Mouse (Mus musculus) erythroid progenitor cell, adult 5-6 weeks (primary cell): ENCODE results near the gene Rps27l. TPM values are rescaled to one million over a fixed set of nuclear protein-coding genes. Genes with fewer than 3 reads are reported as not detected.

Source experiments
- ATAC-seq: replicated peaks from 2 replicates; pipeline ENCODE4 v1.8.0; 2016; ENCODE audit warnings: moderate number of reproducible peaks, mild to moderate bottlenecking, moderate TSS enrichment, inconsistent platforms; ENCODE audit not compliant: poor library complexity, low FRiP score, severe bottlenecking
- total RNA-seq, 2 experiments: library from RNA; stranded (forward) in 1 of 2; stranded (reverse) in 1 of 2; fragments of 150-400 nt in 1 of 2; fragments of 186-747, 209-891 nt in 1 of 2; gene quantifications; 2 replicates each; pipeline versions ENCODE4 v1.2.3 to v1.2.4; 2015 to 2017; ENCODE audit warnings: low replicate concordance in 2 of 2

The Rps27l gene
- total RNA-seq, 2 experiments from 2014 or later = 37.9 to 98.9 TPM

DNA sequence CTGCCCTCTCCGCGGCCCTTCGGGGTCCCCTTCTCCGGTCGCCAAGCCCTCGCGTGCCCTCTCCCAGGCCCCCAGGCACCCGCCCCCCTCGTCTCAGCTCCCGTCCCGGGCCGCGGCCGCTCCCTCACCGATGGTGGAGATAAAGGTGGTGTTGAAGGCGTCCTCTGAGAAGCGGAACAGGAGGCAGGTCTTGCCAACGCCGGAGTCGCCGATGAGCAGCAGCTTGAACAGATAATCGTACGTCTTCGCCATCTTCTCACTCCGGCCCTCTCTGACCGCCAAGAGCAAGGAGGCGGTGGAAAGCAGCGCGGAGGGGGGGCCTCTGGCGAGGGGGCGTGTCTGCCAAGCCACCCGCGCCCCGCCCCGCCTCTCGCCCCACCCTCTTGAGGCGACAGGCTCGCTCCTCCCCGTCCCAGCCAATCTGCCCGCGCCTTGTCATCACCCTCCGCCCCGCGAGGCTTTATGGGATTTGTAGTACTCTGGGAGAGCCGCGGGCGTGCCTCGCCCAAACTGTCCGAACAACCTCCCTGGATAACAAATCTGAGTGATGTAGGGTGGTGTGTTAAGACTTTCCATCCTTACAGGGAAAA, 26.4 kb upstream of the Rps27l start, which contains the start of gene Rab8b:
TSS of gene Rab8b (minus strand) at position 306 of the 590 bp plus-strand sequence.
- ATAC-seq = peak; percentile 84

DNA sequence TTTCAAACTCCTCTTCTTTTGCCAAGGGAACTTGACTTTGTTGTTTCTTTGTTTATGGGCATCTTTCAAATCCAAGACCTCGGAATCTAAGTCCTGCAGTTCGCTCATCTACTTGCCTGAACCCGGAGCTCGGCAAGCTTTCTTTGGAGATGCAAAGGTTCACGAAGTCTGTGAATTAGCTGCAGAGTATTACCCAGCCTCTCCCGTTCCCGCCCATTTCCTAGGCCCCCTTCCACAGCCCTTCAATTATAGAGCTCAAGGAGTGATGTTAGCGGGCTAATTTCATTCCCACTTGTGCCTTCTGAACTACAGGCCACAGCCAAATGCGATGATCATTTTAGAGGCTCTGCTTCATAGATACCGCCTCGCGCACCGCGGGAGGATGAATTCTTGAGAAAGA, 25.9 kb upstream of the Rps27l start:
- ATAC-seq = 0 out of 2 replicates have a peak, but pooled peaks have one; percentile 8

DNA sequence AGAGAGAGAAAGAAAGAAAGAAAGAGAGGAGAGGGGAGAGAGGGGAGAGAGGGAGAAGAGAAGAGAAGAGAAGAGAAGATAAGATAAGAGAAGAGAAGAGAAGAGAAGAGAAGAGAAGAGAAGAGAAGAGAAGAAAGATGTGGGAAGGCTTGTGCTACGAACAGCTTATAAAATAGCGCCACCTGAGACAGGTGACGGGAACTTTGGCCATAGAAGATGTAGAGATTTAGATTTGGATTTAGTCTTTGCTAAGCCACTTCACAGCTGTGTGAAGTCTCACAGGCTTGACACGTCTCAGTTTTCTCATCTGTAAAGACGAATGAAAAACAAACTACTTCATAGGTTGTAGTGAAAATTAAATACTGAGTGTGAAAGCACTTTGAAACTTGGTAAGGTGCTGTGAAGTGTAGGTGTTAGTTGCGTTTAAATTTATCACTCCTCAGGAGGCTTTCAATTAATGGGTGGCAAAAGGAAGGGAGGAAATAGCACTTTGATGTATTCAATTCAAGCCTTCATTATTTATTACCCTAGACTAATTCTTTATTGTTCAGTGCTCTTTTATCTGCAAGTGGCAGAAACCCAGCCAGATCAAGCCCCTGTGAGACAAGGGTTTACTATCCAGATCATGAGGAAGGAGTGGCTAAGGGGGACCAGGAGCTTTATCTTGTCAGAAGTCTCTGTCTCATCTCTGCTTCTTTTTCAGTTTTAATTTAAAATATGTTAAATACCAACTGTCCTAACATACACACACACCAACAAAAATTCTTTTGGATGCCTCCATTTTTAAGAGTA, 25.2 kb upstream of the Rps27l start:
- no peak for ATAC-seq

DNA sequence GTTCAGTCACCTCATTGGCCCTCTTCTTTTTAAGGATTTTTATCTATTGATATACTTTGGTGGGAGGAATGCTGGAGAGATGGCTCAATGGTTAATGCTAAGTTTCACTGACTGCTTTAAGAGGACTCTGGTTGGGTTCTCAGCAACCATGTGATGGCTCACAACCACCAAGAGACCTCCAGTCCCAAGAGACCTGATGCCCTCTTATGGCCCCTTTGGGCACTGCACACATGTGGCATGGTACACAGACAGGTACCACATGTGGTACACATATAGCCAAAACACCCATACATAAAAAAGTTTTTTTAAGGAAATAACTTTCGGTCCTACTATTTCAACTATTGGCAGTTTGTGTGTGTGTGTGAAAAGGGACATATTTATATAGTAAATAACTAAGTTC, 23.8 kb upstream of the Rps27l start:
- ATAC-seq = no peak

DNA sequence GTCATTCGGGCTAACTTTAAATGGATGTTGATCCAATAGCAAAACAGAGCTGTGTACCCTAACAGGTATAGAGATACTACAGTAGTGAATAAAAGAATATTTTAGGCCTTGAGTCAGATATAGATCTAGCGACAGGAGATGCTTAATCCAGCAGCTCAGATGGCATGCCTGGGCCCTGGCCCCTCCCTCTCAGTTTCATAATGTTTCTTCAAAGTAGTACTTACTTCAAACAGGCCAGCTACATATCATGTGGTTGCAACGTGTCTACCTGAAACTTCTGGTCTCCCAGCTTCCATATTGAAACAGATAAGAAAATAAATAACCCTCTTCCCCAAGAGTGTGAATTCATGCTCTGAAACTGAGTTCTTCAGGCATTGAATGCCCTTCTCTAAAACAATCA, 20.0 kb upstream of the Rps27l start:
- no peak for ATAC-seq

DNA sequence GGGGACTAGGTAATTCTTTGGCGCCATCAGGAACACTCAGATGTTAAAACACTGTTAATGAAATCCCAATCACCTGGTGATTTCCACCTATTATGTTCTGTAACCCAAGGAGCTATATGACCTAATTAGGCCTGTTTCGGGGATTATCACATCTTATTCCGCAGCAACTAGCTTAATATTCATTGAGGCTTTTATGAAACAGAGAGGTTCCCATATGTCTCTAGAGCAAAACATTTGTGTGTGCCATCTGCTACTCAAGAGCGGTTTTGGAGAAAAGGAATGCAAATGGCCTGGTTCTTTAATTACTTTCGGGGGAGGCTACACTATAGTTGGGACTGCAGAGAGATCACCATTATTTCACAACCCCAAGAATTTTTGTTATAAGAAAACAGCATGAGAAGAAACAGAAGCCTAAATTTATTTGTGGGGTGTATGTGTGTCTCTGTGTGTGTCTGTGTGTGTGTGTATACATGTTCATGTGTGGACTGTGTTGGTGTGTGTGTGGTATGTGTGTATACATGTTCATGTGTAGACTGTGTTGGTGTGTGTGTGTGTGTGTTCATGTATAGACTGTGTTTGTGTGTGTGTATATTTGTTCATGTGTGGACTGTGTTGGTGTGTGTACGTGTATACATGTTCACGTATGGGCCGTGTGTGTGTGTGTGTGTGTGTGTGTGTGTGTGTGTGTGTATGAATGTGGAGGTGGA, 18.0 kb upstream of the Rps27l start:
- ATAC-seq = no peak

DNA sequence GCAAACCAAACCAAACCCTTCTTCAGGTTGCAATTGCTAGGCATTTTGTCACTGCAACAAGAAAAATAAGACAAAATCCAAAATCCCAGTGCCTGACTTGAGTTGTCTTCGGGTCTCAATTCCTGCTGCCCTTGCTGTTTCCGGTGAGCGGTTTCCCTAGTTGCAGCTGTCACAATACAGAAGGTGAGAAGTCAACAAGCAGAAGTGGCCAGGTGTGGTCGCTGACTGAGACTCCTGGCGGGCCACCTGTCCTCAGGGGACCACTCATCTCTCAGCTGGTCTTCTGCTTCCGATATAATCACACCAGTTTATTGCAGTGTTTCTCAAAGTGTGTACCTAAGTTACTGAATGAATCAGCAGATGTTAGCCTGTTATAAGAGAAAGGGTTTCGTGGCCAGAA, 15.5 kb upstream of the Rps27l start:
- no peak for ATAC-seq

DNA sequence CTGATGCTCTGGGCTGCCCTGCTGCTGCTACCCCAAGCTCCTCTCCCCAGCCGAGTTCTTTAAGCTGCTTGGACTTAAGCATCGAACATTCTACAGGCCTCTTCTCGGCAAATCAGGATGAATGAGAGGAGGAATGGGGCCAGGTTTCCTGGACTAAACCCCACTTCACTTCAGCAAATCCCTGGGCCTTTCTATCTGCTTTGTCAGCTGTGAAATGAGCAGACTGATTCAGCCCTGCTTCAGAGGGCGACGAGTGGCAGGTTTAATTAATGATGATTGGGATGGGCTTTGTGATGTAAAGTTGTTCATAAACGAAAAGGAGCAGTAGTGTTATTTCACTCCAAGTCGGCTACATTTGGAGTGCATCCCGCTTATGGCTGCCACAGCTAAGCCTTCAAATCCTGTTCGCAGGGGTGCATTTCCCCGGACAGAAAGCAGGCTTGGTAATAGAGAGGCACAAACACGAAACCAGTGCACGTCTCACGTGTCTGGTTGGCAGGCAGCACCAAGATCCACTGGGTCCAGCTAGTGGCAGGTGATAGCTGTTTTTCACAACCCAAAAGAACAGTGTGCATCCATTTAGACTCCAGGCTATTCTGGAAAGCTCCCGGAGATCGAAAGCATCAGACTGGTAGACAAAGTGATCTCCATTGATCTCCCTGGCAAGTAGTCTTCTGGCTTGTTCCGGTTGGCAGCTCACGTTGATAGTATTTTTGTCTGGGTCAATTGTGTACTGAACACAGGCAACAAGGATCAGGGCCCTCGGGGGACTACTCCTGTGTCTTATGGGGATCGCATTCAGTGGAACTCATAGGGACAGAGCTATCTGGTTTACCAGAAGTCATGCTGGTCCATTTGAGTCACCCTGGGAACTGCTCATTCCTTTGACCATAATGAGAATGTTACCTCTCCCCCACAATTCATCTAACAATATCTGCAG, 11.7 kb upstream of the Rps27l start:
- no peak for ATAC-seq

DNA sequence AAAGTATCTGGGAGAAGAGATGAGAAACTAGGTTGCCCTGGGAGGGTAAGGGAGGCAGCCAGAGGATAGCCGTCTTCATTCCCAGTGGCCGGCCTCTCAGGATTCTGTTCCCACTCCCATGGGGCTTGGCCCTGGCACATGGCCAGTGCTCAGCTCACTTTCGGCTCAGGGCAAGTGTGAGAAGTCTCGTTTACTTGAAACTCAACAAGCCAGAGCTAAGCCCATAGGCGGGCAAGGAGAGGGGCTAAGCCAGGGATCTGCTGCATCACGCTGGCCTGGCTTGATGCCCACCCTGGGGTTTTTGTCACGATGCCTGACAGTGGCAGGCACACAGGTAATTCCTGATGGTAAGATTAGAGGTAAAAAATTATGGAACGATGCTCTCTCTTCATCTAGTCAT, 8.4 kb upstream of the Rps27l start:
- ATAC-seq = no peak

DNA sequence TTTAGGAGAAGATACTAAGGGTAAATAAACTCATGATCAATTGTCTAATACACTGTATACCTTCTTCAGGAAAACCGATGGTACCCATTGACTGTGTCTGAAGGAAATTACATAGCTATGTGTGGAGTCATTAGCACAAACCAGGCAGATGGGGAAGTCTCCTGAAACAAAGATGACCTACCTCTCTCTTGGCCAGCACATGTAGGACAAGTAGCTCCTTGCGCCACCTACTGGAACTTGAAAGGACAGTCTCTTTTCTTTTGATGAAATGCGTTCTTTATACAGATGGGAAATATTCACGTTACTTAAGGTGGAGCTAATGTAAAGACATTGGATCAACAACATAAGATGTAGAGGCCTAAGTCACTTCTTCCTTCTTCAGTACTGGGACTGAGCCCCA, 7.0 kb upstream of the Rps27l start:
- peak; percentile 77 for ATAC-seq

DNA sequence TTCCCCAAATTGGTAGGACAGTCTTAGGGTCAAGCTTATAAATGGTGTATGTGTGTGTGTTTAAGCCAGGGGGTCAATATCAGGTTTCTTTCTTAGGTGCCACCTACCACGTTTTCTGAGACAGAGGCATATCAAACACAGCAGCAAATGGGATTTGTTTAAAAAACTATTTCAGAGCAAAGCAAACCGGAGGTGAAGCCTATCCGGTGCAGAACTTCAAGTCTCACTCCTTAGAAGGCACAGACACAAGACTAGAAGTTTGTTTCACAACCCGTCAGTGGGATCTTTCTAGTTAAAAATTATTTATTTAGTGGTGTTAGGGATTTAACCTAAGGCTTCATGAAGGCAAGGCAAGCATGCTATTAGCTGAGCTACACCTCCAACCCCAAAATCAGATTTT, 725 bp upstream of the Rps27l start:
- ATAC-seq = no peak

DNA sequence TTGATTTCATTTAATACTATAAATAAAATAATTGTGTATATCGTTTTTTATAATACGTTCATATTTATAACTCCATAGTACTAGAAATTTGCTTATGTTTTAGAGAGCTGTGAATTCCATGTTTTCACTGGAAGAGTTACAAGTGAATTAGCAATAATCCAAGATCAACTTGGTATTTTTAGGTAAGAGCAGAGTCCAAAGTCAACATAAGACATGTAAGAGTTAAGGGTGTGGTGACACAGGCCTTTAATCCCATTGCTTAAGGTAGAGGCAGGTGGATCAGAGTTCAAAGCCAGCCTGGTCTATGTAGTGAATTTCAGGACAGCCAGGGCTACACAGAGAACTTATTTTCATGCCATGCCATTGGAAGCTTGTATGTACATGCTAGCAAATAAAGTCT, 2.6 kb downstream of the Rps27l start:
- ATAC-seq = no peak

DNA sequence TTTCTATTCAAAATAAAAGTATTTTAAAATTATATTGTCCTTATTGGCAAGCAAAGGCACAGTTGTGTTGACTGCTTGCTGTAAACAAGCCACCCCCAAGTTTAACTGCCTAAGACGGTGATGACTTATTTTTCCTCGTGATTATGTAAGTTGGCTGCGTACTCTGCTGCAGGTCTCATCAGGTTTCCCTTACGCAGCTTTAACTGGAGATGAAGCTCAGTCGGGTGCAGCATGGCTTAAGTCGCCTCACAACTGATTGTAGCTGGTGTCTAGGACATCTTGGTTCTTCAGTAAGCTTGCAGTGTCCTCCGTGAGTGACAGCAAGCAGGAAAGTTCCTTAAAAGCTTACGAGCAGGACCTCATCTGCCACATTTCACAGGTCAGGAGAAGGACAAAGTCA, 6.4 kb downstream of the Rps27l start:
- no peak for ATAC-seq

DNA sequence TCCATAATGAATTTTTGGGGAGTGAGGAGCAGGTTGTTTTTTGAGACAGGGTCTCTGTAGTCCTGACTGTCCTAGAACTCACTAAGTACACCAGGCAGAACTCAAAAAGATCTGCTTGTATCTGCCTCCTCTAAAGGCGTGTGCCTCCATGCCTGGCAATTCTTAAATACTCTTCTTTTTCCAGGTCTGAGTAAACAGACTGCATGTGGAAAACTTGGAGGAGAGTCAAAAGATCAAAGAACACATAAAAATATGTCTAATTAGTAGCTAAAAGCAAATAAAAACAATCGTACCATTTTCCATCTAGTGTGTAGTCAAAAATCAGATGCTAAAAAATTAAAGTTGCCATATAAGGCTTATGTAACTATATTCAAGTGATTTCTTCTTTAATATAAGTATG, 7.0 kb downstream of the Rps27l start:
- ATAC-seq = no peak

DNA sequence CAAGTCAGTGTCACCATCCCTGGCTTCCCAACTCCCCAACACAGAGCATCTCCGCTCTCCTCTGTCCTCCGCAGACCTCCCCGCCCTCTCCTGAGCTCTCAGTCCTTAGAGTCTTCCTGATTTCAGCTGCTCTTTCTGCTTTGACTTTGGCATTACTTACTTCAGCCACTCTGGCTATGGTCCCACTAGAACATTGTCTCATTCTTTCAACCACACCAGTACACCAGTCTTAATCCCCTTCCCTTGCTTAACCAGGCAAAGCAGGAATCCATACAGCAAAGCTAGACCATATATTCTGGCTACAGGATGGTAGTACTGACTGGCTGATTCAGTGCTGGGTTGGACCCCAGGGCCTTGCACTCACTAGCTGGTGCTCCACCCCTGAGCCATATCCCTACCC, 11.6 kb downstream of the Rps27l start:
- ATAC-seq = no peak

DNA sequence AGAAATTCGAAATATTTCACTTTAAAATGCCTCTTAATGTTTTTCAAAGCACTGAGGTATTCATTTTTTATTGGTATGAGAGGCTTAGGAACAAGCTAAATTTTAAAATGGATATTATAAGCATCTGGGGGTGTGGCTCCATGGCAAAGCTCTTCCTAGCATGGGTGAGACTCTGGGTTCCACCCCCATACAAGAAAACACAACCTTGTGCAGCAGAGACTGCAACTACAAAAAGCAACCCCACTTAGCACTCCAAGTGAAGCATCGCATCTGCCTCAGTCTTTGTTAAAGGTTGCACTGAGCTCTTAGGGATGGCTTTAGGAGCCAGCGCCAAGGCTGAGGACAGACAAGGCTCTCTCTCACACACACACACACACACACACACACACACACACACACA, 15.6 kb downstream of the Rps27l start:
- ATAC-seq = no peak

DNA sequence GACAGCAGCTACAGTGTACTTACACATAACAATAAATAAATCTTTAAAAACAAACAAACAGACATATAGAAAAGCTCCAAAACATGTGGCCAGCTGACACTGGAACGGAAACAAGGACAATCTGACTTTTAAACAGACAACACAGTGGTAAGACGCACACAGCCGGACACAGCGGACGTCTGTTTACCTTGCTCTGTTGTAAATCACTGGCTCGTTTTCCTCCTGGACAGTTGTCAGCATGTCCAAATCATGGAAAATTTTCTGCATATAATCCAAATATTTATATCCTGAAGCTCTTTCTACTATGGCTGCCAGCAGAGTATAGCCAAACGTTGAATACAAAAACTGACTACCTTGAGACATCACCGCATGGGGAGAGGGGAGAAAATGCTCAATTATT, 21.6 kb downstream of the Rps27l start:
- ATAC-seq = no peak

DNA sequence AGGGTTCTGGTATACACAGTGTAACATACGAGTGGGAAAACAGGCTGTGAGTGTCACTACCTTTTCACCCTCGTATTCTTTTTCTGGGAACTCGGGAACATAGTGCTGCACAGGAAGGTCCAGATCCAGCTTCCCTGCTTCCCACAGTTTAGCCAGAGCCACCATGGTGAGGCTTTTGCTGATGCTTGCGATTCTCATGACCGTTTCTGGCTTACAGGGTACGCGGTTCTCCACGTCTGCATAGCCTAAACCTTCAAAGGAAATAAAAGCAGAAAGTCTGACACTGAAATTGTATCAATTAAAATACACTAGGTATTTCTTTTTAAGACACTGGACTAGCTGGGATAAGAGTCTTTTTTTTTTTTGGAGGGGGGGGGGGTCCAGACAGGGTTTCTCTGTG, 25.2 kb downstream of the Rps27l start:
- ATAC-seq = no peak

DNA sequence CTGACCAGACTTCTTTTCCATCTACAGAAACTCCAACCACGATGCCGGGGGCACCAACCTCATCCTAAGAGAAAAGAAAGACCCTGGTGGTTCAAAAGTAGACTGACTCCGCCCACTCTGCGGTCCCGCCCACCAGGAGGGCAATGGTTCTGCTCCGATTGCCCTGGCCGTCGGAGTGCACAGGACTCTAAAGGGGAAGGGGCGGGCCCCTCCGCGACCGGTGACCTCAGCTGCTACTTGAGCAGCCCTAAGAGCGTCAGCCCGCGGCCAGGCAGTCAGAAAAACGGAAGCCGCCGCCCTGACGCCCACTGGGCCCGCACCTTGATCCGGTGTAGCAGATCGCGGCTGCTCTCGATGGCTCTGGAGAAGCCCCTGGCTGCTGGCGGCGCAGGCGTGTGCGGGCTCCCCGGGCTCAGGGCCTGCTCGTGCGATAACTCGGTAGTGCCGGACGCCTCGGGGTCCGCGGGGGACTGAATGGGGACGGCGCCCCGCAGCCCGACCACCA, 28.9 kb downstream of the Rps27l start:
- ATAC-seq = peak; percentile 76

DNA sequence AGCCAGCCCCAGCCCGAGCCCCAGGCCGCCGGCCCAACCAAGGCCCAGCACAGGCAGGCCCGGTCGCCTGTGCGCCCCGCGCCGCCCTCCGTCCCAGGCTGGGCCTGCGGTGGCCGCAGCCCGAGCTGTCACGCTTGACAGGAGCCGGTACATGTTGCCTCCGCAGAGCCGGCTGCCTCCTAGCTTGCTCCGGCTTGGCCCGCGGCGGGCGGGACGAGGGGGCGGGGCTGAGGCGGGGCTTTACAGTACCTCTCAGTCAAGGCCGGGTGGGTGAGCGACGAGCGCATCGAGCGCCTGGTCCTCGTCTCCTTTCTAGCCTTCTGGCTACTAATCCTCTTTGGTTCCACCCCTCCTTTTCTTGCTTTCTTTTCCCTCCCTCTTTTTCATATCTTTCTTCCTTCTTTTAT, 29.4 kb downstream of the Rps27l start, which contains the start of gene Lactb:
TSS of gene Lactb (minus strand) at position 246 of the 407 bp plus-strand sequence.
- peak; percentile 94 for ATAC-seq
